Mouse (Mus musculus) limb, embryonic 14.5 days (tissue): ENCODE measurements at regions not wholly inside any gene's neighbourhood (a gene's known extent, or its start where the extent isn't known, plus 50 kb on each side); places are given as distances from the start of the nearest gene placed in this dataset.

Experiments used
- ATAC-seq: fragments of 200-750 bp; cut with Nextera tagmentation; 2 replicates; pipeline ENCODE4 v1.8.0; 2017; ENCODE audit warnings: low read depth, moderate number of reproducible peaks, moderate TSS enrichment; ENCODE audit not compliant: low FRiP score
- DNase-seq: peaks from one replicate; pipeline ENCODE4 v3.0.0-alpha.2; 2015; ENCODE audit warnings: low spot score
- H3K27ac ChIP-seq: fragments of 300-500 bp; sonication (generic); replicated peaks from 2 replicates; pipeline ENCODE4 v1.5.1; 2014; ENCODE audit warnings: low read depth, mild to moderate bottlenecking, low read length, moderate library complexity, mixed read lengths
- H3K27me3 ChIP-seq: fragments of 300-500 bp; sonication (generic); 2 replicates; pipeline ENCODE4 v1.6.1; 2014; ENCODE audit warnings: low read length, mixed read lengths; ENCODE audit not compliant: control insufficient read depth, insufficient read depth
- H3K36me3 ChIP-seq: fragments of 300-500 bp; sonication (generic); 2 replicates; pipeline ENCODE4 v1.6.1; 2014; ENCODE audit warnings: mild to moderate bottlenecking, low read length, moderate library complexity, mixed read lengths; ENCODE audit not compliant: control insufficient read depth, insufficient read depth
- H3K4me1 ChIP-seq: fragments of 300-500 bp; sonication (generic); 2 replicates; pipeline ENCODE4 v1.6.1; 2014; ENCODE audit warnings: antibody characterized with exemption, low read length, mixed read lengths; ENCODE audit not compliant: control insufficient read depth, insufficient read depth
- H3K4me2 ChIP-seq: fragments of 300-500 bp; sonication (generic); replicated peaks from 2 replicates; pipeline ENCODE4 v1.6.1; 2014; ENCODE audit warnings: low read depth, mild to moderate bottlenecking, low read length, moderate library complexity; ENCODE audit not compliant: severe bottlenecking
- H3K4me3 ChIP-seq: fragments of 300-500 bp; sonication (generic); replicated peaks from 2 replicates; pipeline ENCODE4 v1.5.1; 2014; ENCODE audit warnings: low read length
- H3K9ac ChIP-seq: fragments of 300-500 bp; sonication (generic); 2 replicates; pipeline ENCODE4 v1.6.1; 2014; ENCODE audit warnings: mild to moderate bottlenecking, low read depth, low read length, moderate library complexity; ENCODE audit not compliant: severe bottlenecking
- H3K9me3 ChIP-seq: fragments of 300-500 bp; sonication (generic); 2 replicates; pipeline ENCODE4 v1.6.1; 2016; ENCODE audit warnings: low read length; ENCODE audit not compliant: control insufficient read depth
- POLR2A ChIP-seq: fragments of 200-500 bp; IDR thresholded peaks from 2 replicates; pipeline ENCODE4 v1.8.0; 2012; ENCODE audit warnings: inconsistent platforms, mild to moderate bottlenecking, moderate library complexity, borderline replicate concordance; ENCODE audit not compliant: insufficient read depth, insufficient read length; ENCODE audit errors: extremely low read depth
- WGBS: fragments of 180-500 bp; shearing (Covaris S2); extraction: QIAGEN DNeasy Blood & Tissue Kit; methylation state at CpG from one replicate; pipeline ENCODE4 v1.1.7; 2014; 5-methylcytosine and 5-hydroxymethylcytosine counted together

DNA sequence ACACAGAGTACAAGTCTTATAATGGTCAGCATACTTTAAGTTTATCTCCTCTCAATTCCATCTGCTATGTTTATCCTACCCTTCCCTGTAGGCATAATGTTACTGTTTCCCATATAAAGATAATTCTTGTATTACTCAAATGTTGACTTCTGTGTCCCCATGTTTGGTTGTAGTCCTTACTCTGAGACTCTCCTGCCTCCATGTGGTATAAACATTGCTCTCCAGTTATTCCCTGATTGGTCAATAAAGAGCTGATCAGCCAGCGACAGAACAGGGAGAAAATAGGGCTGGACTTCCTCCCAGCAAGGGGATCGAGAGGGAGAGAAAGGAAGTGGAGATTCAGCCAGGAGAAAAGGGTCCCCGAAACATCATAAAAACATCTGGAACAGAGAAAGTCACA, 150.4 kb downstream of the Dusp6 start:
- no peak overlapping the region for H3K9ac ChIP-seq
- TF ChIP-seq POLR2A = no peak
- H3K9me3 ChIP-seq = no peaks in the 10 kb centered on the region
- H3K4me2 ChIP-seq = no peak overlapping the region
- no peaks in the 10 kb centered on the region for H3K27me3 ChIP-seq
- H3K4me1 ChIP-seq = no peaks in the 10 kb centered on the region
- DNase-seq (no peak), ATAC-seq (no peak)
- no peak overlapping the region for H3K4me3 ChIP-seq
- H3K27ac ChIP-seq = no peak overlapping the region
- WGBS = 82% methylated on average over 3 of the region's 3 CpGs
- no peaks in the 10 kb centered on the region for H3K36me3 ChIP-seq

- ATAC-seq (no peak), DNase-seq (no peak)
- no peak for TF ChIP-seq POLR2A
- WGBS = 24% methylated on average over 8 of the region's 8 CpGs
- no peak overlapping the region for H3K4me3 ChIP-seq
- H3K9me3 ChIP-seq = no peaks in the 10 kb centered on the region
- H3K9ac ChIP-seq = no peak overlapping the region
- H3K4me2 ChIP-seq = no peak overlapping the region
- H3K4me1 ChIP-seq = no peaks in the 10 kb centered on the region
- H3K36me3 ChIP-seq = no peaks in the 10 kb centered on the region
- H3K27me3 ChIP-seq = no peaks in the 10 kb centered on the region
- no peak overlapping the region for H3K27ac ChIP-seq
These were observed 153.2 kb downstream of the Dusp6 start for GRCm38 (mm10) chr10:99416271-99416670.

GRCm38 (mm10) chr10:99416896-99417479, 154.0 kb downstream of the Dusp6 start:
- DNase-seq = no peak
- no peaks in the 10 kb centered on the region for H3K4me1 ChIP-seq
- H3K9ac ChIP-seq = no peak overlapping the region
- H3K4me2 ChIP-seq = no peak overlapping the region
- no peaks in the 10 kb centered on the region for H3K36me3 ChIP-seq
- no peak overlapping the region for H3K27ac ChIP-seq
- H3K4me3 ChIP-seq = no peak overlapping the region
- H3K27me3 ChIP-seq = no peaks in the 10 kb centered on the region
- TF ChIP-seq POLR2A = no peak
- ATAC-seq = no peak
- no peaks in the 10 kb centered on the region for H3K9me3 ChIP-seq
- WGBS = 47% methylated on average over 3 of the region's 3 CpGs

GRCm38 (mm10) chr10:99417591-99417990, 154.6 kb downstream of the Dusp6 start:
- no peak for DNase-seq
- no peaks in the 10 kb centered on the region for H3K9me3 ChIP-seq
- TF ChIP-seq POLR2A = no peak
- no peaks in the 10 kb centered on the region for H3K27me3 ChIP-seq
- H3K4me2 ChIP-seq = no peak overlapping the region
- WGBS = 53% methylated on average over 7 of the region's 7 CpGs
- no peak overlapping the region for H3K4me3 ChIP-seq
- H3K4me1 ChIP-seq = no peaks in the 10 kb centered on the region
- H3K36me3 ChIP-seq = no peaks in the 10 kb centered on the region
- H3K9ac ChIP-seq = no peak overlapping the region
- ATAC-seq = no peak
- H3K27ac ChIP-seq = no peak overlapping the region

- no peak overlapping the region for H3K4me3 ChIP-seq
- no peaks in the 10 kb centered on the region for H3K9me3 ChIP-seq
- no peak overlapping the region for H3K27ac ChIP-seq
- no peaks in the 10 kb centered on the region for H3K36me3 ChIP-seq
- no peak overlapping the region for H3K9ac ChIP-seq
- no peak for TF ChIP-seq POLR2A
- H3K4me2 ChIP-seq = no peak overlapping the region
- DNase-seq = no peak
- H3K27me3 ChIP-seq = no peaks in the 10 kb centered on the region
- H3K4me1 ChIP-seq = no peaks in the 10 kb centered on the region
- no peak for ATAC-seq
These were observed 155.5 kb downstream of the Dusp6 start for GRCm38 (mm10) chr10:99418497-99418896.

GRCm38 (mm10) chr10:99419532-99419931, 156.5 kb downstream of the Dusp6 start:
- TF ChIP-seq POLR2A = no peak
- Histone ChIP-seq H3K4me1 (no peaks in the 10 kb centered on the region), H3K9ac (no peak overlapping the region), H3K4me3 (no peak overlapping the region), H3K4me2 (no peak overlapping the region), H3K27ac (no peak overlapping the region), H3K27me3 (no peaks in the 10 kb centered on the region), H3K9me3 (no peaks in the 10 kb centered on the region), H3K36me3 (no peaks in the 10 kb centered on the region)
- WGBS = 74% methylated on average over 7 of the region's 7 CpGs
- no peak for DNase-seq
- no peak for ATAC-seq
